Mouse (Mus musculus): ENCODE measurements around the gene Fhod1.
"Not testable (repeated sequence)": the region's sequence is repeated elsewhere in the genome, so short reads cannot be mapped to it uniquely, and the experiment has no call there.

DNA sequence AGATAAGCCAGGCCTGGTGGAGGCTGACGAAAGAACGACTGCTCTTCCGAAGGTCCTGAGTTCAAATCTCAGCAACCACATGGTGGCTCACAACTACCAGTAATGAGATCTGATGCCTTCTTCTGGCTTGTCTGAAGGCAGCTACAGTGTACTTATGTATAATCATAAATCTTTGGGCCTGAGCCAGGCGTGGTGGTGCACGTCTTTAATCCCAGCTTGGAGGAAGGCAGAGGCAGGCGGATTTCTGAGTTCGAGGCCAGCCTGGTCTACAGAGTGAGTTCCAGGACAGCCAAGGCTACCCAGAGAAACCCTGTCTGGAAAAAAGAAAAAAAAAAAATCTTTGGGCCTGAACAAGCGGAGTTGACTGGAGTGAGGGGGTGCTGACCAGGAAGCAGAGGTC, 56.4 kb downstream of the Fhod1 start:
- not testable (repeated sequence) for TF ChIP-seq EP300, CTCF (IDR thresholded peaks at IDR 0.05; ENCODE audit: low read depth)
